Mouse (Mus musculus): ENCODE measurements at regions not wholly inside any gene's neighbourhood (a gene's known extent, or its start where the extent isn't known, plus 50 kb on each side); places are given as distances from the start of the nearest gene placed in this dataset.
"Not testable (repeated sequence)": the region's sequence is repeated elsewhere in the genome, so short reads cannot be mapped to it uniquely, and the experiment has no call there.

DNA sequence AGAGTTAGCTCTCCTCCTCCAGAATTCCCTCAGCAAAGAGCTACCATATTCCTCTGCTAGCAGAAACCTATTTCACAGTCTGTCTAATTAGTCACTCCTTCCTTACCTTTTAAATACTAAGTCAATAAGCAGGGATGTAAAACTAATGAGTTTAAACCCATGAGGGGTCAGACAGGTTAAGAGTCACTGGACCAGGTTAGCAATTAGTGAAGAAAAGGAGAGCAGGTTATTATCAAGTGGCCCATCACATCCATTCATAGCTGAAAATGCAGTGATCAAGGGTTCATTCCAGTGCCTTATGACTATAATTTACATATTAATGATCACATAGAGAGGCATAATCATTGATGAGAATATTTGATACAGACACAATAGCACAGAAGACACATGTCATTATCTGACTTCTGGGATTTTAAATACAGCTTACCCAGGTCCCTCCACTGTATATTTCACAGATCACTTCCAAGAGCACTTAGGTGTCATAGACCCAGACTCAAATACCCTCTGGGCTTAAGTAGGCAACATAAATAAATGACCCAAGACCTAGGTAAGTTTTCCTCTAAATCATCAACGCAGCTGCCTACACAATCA, 355.4 kb upstream of the Rgma start:
- DNase-seq (ENCODE audit: low spot score in 2 of 2): no peak

DNA sequence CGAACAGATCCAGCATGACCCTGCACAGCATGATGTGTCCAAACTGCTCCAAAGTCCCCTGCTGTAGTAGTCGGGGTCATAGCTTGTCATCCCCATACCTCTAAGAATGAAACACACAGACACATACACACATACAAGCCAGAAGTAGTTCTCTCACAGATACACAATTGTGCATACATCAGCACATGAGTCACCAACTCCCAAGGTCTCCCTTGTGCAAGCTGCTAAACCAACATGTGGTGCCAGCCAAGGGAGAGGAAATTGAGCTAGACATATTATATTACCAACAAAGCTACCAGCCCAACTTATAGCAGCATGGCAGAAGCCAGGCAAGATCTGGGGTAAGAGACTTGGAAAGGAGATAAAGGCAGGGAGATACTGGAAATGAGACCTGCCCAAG, 353.5 kb upstream of the Rgma start:
- no peak for DNase-seq (ENCODE audit: low spot score in 2 of 2)

DNA sequence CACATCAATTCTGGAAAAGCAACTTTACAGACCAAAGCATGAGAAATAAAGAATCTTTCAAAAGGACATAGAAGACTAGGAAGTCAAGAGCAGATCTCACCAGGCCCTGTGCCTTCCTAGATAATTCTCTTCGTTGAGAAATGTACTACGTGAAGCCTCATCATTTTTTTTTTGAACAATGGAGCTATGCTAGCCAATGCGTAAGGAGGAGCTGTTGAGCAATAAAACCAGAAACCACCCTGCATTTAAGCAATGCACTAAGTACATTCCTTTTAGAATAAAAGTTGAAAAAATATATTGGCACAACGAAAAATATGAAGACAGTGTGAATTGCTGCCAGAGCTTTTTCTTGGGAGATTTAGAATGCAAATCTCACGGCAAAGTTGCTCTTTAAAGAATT, 349.7 kb upstream of the Rgma start:
- no peak for DNase-seq (ENCODE audit: low spot score in 2 of 2)

- no peak for DNase-seq (ENCODE audit: low spot score in 2 of 2)
Measured at GRCm38 (mm10) chr7:73028952-73029351, 346.4 kb upstream of the Rgma start.

GRCm38 (mm10) chr7:73031407-73031806, 343.9 kb upstream of the Rgma start:
- no peak for DNase-seq (ENCODE audit: low spot score in 2 of 2)

GRCm38 (mm10) chr7:73032316-73032980, 342.9 kb upstream of the Rgma start:
- DNase-seq (ENCODE audit: low spot score in 2 of 2): peak; percentile 23 to 31

GRCm38 (mm10) chr7:73036801-73037555, 338.3 kb upstream of the Rgma start:
- peak; percentile 45 to 52 for DNase-seq (ENCODE audit: low spot score in 2 of 2)

DNA sequence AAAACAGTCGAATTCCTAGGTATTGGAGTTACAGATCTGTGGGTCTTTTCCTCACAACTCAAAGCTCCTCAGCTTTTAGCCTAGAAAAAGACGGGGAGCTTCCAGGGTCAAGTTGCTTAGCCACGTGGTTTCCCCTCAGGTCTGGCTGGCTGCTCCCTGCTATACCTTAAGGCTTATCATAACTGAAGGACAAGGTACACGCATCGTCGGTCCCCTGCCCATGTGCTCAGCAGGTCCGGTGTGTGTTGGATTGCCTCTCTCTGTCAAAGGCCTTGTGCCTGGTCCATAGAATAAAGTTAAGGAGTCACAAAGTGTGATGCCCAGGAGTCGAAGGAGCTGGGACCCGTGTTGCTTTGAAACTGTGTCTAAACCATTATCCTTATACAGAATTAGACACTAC, 337.7 kb upstream of the Rgma start:
- no peak for DNase-seq (ENCODE audit: low spot score in 2 of 2)

- no peak for DNase-seq (ENCODE audit: low spot score in 2 of 2)
Measured at GRCm38 (mm10) chr7:73039921-73040320, 335.4 kb upstream of the Rgma start.

DNA sequence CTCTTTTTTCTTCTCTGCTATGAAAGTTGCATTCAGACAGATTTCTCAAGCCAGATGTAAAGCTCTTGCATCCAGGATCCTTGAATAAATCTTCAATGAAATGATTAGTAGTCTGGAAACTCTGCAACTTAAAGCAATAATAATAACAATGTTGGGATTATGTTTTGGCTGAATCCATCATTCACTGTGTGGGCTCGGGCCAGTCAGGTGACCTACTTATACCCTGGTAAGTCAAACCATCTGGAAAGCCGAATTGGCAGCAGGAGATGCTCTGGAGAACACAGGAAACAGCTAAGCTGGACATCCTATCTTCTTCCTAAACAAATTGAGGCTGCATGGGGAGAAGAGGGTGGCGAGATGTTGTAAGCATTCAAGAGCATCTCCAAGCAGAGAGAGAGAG, 331.0 kb upstream of the Rgma start:
- DNase-seq (ENCODE audit: low spot score in 2 of 2): no peak

GRCm38 (mm10) chr7:73055891-73056290, 319.4 kb upstream of the Rgma start:
- no peak for DNase-seq (ENCODE audit: low spot score in 2 of 2)

GRCm38 (mm10) chr7:73063556-73063955, 311.8 kb upstream of the Rgma start:
- no peak for DNase-seq (ENCODE audit: low spot score in 2 of 2)

DNA sequence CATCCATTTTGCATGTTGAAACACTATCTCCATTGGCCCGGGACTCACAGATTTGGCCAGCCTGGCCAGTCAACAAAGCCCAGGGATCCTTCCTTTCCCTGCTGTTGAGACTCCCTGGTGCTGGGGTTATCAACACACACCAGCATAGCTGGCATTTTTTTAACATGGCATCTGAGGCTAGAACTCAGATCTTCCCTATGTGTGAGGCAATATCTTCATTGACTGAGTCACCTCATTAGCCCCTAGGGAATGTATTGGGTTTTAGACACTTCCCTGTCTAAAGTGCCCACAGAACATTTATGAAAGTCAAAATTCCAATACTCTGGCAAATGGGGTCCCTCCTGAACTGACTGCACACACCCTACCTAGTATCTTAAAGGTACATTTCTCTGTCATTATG, 306.8 kb upstream of the Rgma start:
- DNase-seq (ENCODE audit: low spot score in 2 of 2): no peak

- DNase-seq (ENCODE audit: low spot score in 2 of 2): no peak
Measured at GRCm38 (mm10) chr7:73069352-73069751, 306.0 kb upstream of the Rgma start.

DNA sequence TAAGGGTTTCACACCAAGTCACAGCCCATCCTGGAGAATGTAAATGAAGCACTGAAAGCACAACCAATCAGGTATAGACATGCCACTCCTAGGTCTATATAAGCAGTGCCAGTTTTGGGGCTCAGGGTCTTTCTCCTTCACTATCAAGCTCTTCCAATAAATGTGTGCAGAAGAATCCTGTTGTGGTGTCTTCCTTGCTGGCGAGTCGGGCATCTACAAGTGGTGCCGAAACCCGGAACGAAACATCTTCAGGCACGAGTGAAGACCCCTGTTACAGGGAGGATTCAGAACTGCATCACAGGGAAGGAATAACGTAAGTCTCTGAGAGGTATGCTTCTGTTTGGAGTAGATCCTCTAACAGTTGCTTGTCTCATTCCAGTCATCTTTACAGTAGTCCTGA, 299.9 kb upstream of the Rgma start:
- not testable (repeated sequence) for DNase-seq (ENCODE audit: low spot score in 2 of 2)

GRCm38 (mm10) chr7:73087496-73088185, 287.7 kb upstream of the Rgma start:
- peak in 1 of 2 experiments; percentile 4 for DNase-seq (ENCODE audit: low spot score in 2 of 2)

- DNase-seq (ENCODE audit: low spot score in 2 of 2): no peak
Measured at GRCm38 (mm10) chr7:73088321-73088720, 287.0 kb upstream of the Rgma start.

- DNase-seq (ENCODE audit: low spot score in 2 of 2): no peak
Measured at GRCm38 (mm10) chr7:73091758-73092157, 283.6 kb upstream of the Rgma start.

DNA sequence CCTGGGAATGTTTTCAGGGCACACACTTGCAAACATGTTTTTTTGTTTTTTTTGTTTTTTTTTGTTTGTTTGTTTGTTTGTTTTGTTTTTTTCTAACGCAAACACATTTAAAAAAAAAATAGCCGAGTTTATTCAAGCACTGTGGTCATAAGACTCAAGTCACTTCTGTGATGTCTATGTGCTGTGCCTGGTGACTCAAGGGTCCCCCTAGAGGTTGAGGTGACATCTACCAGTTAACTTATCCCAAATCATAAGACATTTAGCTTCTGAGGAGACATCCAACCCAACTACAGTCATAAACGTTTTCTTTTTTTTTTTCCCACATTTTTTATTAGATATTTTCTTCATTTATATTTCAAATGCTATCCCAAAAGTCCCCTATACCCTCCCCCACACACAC, 281.2 kb upstream of the Rgma start:
- DNase-seq (ENCODE audit: low spot score in 2 of 2): no peak

- DNase-seq (ENCODE audit: low spot score in 2 of 2): no peak
Measured at GRCm38 (mm10) chr7:73118871-73119270, 256.4 kb upstream of the Rgma start.

GRCm38 (mm10) chr7:73120276-73120675, 255.0 kb upstream of the Rgma start:
- DNase-seq (ENCODE audit: low spot score in 2 of 2): no peak

DNA sequence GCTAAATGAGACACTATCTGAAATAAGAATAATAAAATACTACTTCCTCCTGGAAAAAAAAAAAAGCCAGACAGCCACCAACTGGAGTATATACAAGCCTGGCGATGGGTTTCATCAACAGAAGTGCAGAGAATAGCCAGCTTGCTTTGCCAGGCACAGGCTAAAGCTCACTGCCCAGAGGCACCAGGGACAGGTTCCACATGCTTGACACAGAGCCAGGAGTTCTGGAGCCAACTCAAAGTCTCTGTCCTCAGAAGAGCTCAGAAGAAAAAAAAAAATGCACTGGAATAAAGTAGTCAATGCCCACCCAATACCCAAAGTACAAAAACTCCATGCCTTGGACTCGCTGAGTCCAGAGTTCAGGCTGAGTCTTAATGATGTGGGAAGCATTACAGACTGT, 250.3 kb upstream of the Rgma start:
- DNase-seq (ENCODE audit: low spot score in 2 of 2): no peak

Measured in left cerebral cortex, adult 18-20 months (tissue).